Mouse (Mus musculus) CH12F3 (cell line): Measurements from ENCODE around the gene Dner.

Experiments
- in situ Hi-C: fragments of 300-500 bp; cut with MboI; formaldehyde crosslinking; loops from 2 replicates; pipeline ENCODE4 v1.14.3; 2020; ENCODE audit warnings: low sequenced_read_pairs

Gene Dner

GRCm38 (mm10) chr1:84695517-84696411 lies at the start of gene Dner:
TSS of gene Dner (minus strand) at chr1:84696221.
- in situ Hi-C loops = no loop called here

- in situ Hi-C loops = no loop called here
Measured at GRCm38 (mm10) chr1:84742156-84742555, 46.1 kb upstream of the Dner start.

DNA sequence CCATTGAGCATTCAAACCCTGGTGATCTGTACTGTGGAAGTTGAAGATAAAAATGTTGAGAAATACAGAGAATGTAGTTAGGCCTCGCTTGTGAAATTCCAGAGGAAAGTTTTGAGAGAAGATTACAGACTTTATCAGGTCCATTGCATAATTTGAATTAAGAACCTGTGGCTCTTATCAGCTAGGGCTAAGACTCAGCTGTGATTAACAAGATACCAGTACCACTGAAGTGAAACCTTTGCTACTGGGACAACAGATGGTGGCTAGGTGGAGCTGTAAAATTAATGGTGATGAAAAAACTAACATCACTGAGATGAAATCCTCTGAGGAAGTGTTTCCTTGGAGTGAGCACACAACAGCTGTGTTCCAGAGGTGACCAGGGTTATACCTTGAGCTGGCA lies 44.1 kb upstream of the Dner start:
- in situ Hi-C loops = no loop called here

DNA sequence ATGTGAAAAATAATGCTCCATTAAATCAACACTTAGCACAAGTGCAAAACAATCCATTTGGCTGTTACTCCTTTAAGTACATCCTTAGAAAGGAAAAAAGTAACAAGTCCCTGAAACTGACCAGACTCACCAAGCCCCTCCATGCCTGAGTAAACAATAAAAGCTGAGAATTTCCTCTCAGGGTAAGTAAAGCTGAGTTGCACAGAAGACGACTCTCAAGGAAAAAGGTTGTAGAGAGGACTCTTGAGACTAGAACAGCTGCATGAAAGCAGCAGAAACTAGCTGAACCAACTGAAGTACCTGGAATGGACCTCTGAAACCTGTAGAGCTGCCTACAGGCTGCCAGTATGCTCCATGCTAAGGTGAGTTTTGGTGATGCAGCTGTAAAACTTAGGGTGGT lies 41.1 kb upstream of the Dner start:
- in situ Hi-C loops = no loop called here

DNA sequence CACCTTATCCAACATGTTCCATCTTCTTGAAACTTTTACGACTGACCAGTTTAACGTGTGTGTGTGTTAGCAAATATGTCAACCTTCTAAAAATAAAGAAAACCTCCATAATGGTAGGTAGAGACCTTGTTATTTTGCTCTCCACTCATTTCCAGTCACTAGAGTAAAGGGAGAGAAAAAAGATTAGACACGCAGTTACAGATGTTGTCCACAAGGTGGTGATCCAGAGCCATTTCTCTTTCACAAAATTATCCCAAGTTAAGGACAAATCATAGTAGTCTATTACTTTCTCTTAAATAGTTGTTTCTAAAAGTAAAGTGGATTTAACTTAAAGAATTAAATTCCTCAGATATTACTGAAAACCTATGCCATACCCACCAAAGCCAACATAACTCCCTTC lies 37.8 kb upstream of the Dner start:
- in situ Hi-C loops = no loop called here

GRCm38 (mm10) chr1:84731763-84732162 lies 35.7 kb upstream of the Dner start:
- in situ Hi-C loops = no loop called here

GRCm38 (mm10) chr1:84722841-84723240 lies 26.8 kb upstream of the Dner start:
- in situ Hi-C loops = no loop called here

DNA sequence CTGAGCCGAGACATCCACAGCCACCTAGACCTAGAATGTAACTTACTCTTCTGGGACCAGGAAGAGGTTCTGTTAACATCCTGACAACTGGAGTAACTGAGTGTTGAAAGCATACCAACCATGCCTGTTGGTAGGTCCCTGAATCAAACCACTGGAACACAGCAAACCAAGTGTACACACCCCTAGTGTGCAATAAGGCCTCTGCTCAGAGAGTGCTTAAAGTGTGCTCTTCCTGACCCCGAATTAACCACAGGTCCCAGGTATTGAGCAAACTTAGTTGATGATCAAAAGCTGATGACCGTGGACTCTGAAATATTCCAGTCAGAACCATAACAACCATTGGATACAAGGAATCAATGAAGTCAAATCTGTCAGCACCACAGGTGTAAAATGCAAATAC lies 26.4 kb upstream of the Dner start:
- in situ Hi-C loops = no loop called here

DNA sequence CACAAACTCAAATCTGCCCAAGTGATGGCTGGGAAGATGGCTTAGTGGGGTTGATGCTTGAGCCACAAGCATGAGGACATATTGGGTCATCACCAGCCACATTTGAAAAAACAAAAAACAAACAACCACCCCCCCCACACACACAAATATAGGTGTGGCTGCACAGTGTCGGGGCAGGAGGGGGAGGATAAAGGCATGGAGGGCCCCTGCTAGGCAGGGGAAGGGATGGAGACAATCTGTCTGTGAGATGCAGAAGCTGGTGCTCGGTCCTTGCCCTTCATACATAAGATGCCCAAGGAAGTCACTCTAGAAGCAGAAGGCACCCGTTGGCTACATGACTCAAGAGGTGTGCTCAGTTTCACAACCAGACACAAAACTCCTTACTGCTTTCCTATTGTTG lies 25.9 kb upstream of the Dner start:
- in situ Hi-C loops = no loop called here

DNA sequence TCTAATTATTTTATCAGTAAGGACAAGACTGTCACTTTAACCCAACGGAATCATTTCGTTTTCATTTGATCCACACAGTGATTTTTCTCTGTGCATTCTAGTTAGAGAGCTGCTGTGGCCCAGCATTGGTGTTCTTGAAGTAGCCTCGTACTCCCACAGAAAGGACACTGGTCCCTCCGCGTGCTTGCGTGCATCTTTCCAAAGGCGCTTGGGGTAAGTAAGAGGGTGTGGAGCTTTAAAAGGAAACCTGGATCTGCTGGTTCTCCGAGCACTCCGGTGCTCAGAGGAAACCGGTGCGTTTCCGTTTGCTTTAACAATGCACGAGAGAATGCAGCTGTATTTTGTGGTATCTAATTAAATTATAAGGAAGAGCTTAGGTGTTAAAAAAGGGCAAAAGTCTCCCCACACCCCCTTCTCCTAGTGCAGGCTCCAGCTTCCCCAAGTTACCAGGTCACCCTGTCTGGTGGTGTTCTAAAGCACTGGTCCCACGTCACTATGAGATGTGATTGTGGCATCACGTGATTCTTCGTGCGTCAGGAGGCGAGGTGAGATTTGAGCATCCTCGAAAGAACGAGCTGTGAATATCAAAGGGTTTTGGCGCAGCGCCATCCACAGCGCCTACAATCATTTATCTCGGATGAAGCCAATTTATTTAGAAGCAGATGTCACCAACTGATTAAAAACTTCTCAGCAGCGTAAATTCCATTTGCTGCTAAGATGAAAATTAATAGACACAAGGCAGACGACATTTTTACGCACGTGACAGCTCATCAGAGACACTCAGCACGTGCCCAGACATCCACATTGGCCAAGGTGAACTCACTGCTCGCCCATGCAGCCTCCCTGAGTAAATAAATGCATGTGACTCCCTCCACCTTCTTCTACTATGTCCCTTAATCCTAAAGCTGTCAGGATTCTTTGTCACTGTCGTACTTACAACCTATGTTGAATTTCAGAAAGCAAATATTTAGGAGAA lies 14.1 kb upstream of the Dner start:
- in situ Hi-C loops = no loop called here

DNA sequence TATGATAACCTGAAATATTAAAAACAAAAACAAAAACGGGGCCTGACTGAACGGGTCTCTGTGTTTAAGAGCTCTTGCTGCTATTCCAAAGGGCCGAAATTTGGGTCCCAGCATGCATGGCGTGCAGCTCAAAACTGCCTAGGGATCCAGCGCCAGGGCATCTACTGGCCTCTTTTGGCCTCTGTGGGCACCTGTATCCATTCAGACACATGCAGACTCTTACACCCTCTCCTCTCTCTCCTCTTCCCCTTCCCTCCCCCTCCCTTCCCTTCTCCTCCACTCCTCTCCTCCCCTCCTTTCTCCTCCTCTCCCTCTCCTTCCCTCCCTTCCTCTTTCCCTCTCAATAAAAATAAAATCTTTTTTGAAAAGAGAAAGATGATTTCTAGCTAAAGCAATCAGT lies 13.4 kb upstream of the Dner start:
- in situ Hi-C loops = no loop called here

DNA sequence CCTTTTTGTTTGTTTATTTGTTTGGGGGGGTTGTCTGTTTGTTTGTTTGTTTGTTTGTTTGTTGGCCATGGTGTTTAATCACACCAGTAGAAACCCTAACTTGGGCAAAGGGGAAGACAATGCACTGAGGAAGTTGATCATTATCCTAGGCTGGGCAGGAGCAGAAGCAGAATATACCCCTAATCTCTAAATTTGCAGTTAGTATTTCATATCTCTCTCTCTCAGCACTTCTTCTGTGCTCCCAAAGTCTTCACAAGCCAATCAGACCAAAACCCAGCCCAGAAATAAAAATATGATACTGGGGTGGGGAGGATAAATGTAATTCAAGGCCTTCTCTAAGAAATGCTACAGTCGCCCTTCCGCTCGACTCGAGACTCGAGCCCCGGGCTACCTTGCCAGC lies 4.2 kb upstream of the Dner start:
- in situ Hi-C loops = no loop called here

GRCm38 (mm10) chr1:84697136-84697535 lies 1.1 kb upstream of the Dner start:
- in situ Hi-C loops = no loop called here

- in situ Hi-C loops = no loop called here
Measured at GRCm38 (mm10) chr1:84694688-84695474, 1.1 kb downstream of the Dner start.

GRCm38 (mm10) chr1:84677910-84678309 lies 18.1 kb downstream of the Dner start:
- in situ Hi-C loops = no loop called here

DNA sequence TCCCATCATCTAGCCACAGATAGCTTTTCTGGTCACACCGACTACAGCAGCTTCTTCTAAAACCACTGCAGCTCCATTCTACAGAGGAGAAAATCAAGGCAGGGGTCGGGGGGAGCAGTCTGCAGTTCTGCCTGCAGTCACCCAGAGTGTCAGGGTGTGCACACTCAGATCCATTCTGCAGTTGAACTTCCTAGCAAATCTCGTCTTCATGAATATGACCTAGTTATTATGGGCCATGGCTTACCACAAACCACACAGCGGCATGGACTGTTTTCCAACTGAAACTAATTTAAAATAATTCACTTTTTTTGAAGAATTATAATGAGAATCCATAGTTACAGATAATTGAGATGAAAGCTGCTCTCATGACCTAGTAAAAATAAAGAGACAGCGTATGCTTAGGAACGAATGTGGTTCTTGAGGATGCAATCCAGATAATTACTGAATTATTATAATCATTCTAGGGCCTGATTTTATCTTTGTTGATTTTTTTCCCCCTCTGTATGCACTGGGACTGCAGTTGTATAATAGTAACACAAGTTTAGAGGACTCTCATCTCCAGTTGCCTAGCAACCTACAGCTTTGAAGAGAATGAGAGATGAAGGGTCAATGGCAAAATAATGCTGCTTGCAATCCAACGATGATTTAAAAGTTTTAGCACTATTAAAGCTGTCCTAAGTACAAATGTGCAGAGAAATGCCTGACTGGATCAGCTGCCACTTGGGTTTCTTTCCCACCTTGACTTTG lies 27.7 kb downstream of the Dner start:
- in situ Hi-C loops = no loop called here

DNA sequence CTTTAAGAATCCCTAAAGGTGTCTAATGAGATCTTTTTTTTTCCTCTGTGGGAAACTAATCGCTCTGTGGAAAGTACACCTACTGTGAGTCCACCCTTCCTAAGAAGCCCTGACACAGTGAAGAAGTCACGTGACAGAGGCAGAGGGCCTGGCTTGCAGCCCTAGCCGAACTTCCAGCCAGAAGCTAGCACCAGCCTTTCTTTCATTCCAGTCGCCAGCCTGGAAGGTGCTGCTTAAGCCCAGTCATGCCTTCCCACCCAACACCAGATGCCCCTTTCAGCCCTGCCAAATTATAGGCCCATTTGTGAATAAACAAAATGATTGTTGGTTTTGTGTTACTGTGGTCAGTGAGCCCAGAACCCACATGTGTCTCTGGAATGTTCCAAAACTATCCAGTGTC lies 28.4 kb downstream of the Dner start:
- in situ Hi-C loops = no loop called here

DNA sequence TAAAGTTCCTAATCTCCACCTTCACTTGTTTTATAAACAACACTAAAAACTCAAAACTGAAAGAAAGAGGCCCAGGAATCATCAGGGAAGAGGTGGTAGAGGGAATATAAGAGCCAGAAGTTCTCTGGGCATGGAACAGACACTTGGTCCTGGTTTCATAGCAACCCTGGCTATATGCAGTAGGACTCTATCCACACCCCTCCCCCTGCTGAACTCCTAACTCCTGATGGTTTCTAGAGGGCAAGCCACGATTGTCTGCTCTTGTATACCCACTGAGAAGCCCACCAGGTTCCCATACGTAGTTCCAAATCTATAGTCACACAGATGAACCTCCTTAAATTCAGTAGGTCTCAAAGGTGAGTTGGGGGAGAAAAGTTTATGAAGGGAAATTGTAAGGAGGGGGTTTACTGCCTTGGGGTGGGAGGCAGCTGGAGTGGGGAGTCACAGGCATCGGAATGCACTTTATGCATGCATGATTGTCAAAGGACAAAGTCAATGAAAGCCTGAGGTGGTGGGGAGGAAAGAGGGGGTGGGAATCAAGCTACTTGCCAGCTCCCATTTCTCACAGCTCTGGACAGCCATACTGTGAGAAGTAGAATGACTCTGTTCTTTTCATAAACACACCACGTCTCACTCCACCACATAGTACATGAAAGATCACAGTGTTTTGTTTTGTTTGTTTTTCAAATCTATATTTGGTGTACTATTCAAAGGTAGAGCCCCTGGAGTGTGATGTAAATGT lies 31.5 kb downstream of the Dner start:
- in situ Hi-C loops = no loop called here

GRCm38 (mm10) chr1:84646781-84647180 lies 49.2 kb downstream of the Dner start:
- in situ Hi-C loops = no loop called here

DNA sequence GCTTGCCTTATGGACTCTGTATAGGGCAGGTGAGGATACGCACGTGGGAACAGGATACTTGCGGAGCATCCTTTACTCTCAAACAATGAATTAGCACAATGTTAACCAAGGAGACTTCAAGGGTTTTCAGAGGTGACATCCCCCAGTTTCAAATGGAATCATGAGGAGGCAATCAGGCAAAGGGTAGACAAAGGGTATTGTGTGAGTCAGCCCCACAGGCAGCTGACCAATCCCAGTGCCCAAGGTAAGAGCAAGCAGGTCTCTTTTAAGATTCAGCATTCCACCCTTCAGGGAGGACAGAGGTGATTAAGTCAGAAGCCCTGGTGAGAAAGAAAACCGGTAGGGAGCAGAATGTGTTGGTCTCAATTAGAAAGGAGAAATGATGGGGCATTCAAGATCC lies 55.6 kb downstream of the Dner start:
- in situ Hi-C loops = no loop called here
